Mouse (Mus musculus) lung, adult 2 months (tissue): ENCODE results near the gene Fam149a. TPM values are rescaled to one million over a fixed set of nuclear protein-coding genes. Genes with fewer than 3 reads are reported as not detected.
A peak's percentile ranks its signal among the peaks of the same experiment; 100 is the strongest.

Experiments used
- DNase-seq: peaks from one replicate; pipeline ENCODE4 v3.0.0; 2022
- H3K4me1 ChIP-seq: fragments of 200-500 bp; 2 replicates; pipeline ENCODE4 v1.6.1; 2011; ENCODE audit warnings: low read length; ENCODE audit not compliant: control insufficient read depth, insufficient read depth
- H3K4me3 ChIP-seq: fragments of 200-500 bp; replicated peaks from 2 replicates; pipeline ENCODE3; 2011; ENCODE audit warnings: low read depth, mild to moderate bottlenecking, control low read depth, low read length; ENCODE audit errors: extremely low read depth
- CTCF ChIP-seq: fragments of 200-500 bp; IDR thresholded peaks from 2 replicates; pipeline ENCODE4 v1.5.1; 2011; ENCODE audit warnings: mild to moderate bottlenecking, low read length, control low read depth; ENCODE audit not compliant: insufficient read depth
- POLR2A ChIP-seq: fragments of 200-500 bp; IDR thresholded peaks from 2 replicates; pipeline ENCODE4 v1.6.1; 2011; ENCODE audit warnings: low read depth, mild to moderate bottlenecking, control low read depth, low read length, borderline replicate concordance; ENCODE audit errors: extremely low read depth
- WGBS: fragments of 180-500 bp; shearing (Covaris S2); methylation state at CpG from one replicate; pipeline ENCODE4 v1.1.7; 2018; 5-methylcytosine and 5-hydroxymethylcytosine counted together
- polyA plus RNA-seq: library from polyadenylated mRNA; depleted of rRNA; stranded (reverse); fragments of >200 nt; gene quantifications from 2 replicates; pipeline ENCODE4 v1.2.3, GENCODE M21; 2012

The Fam149a gene
- polyA plus RNA-seq, 1 experiment, result 10.9 TPM

DNA sequence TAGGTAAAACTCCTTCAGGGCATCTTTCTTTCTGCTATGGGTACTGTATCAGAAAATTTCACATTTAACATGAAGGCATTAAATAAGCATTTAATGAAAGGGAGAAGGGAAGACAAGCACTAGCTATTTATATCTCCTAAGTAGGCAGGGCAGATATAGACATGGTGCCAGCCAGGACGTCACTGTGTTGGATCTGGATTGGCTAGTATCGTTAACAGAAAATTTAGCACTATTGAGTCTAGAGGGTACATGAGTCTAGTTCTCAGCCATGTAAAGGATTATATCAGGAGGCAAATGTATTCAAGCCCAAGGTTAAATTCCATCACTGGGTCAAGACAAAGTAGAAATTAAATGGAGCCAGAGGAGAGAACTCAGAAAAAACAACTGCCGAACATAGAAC is 8.0 kb downstream of the Fam149a start:
- Histone ChIP-seq H3K4me1 (no peaks in the 10 kb centered on the region), H3K4me3 (no peak overlapping the region)
- WGBS, result 76% methylated on average over 3 of the region's 3 CpGs
- no peak for TF ChIP-seq CTCF
- no peak for TF ChIP-seq POLR2A
- DNase-seq, result no peak

DNA sequence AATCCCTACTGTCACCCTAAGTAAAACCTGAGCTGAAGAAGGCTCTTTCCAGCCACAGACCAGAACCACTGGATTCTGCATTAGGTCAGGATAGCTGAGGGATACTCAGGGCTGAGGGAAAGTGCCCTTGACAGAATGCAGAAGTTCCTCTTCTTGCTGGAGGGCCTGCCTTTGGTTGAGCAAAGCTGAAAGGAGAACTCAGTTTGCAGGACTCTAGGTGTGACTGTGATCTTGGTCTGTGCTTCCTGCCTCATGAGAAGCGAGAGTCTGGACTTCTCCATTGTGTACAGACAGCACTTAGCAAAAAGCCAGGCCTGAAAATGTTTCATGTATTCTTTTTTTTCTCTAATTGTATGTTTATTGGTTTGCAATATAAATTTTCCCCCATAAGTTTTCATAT is 14.9 kb downstream of the Fam149a start:
- H3K4me1 ChIP-seq, result no peaks in the 10 kb centered on the region
- WGBS, result 80% methylated on average over 1 of the region's 1 CpGs
- H3K4me3 ChIP-seq, result no peak overlapping the region
- TF ChIP-seq CTCF (no peak), POLR2A (no peak)
- DNase-seq, result no peak

GRCm38 (mm10) chr8:45363220-45363619 is 18.9 kb downstream of the Fam149a start:
- TF ChIP-seq POLR2A (no peak), CTCF (no peak)
- Histone ChIP-seq H3K4me3 (no peak overlapping the region), H3K4me1 (no peaks in the 10 kb centered on the region)
- no peak for DNase-seq
- WGBS, result 45% methylated on average over 1 of the region's 1 CpGs

DNA sequence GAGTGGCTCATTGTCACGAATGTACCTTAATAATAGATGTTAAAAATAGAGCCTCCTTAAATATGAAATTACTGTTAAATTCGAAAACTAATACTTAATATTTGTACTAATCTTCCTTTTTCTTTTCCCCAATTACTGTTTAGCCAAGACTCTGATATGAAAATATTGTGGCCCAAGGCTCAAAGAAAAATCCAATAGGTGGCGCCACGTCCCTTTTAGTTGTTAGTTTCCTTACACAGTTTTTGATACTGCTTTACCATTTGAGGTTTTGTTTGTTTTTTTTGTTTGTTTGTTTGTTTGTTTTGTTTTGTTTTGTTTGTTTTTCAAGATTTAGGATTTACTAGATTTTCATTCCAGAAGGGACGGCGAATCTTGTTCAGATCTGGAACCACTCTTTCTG is 19.8 kb downstream of the Fam149a start:
- no peak for DNase-seq
- no peak overlapping the region for H3K4me3 ChIP-seq
- no peak for TF ChIP-seq CTCF
- TF ChIP-seq POLR2A, result no peak
- no peaks in the 10 kb centered on the region for H3K4me1 ChIP-seq
- WGBS, result 57% methylated on average over 6 of the region's 6 CpGs

- TF ChIP-seq POLR2A (no peak), CTCF (no peak)
- DNase-seq, result no peak
- WGBS, result 74% methylated on average over 6 of the region's 6 CpGs
- Histone ChIP-seq H3K4me1 (no peaks in the 10 kb centered on the region), H3K4me3 (no peak overlapping the region)
These were observed 22.9 kb downstream of the Fam149a start for GRCm38 (mm10) chr8:45359091-45359605.

GRCm38 (mm10) chr8:45358132-45358918 is 23.8 kb downstream of the Fam149a start:
- DNase-seq, result peak; percentile 43

GRCm38 (mm10) chr8:45355809-45356208 is 26.3 kb downstream of the Fam149a start:
- Histone ChIP-seq H3K4me1 (no peaks in the 10 kb centered on the region), H3K4me3 (no peak overlapping the region)
- WGBS, result 88% methylated on average over 6 of the region's 6 CpGs
- TF ChIP-seq CTCF (no peak), POLR2A (no peak)
- DNase-seq, result no peak

More at GRCm38 (mm10) chr8:45358132-45358918, 23.8 kb downstream of the Fam149a start:
- 4% methylated on average over 49 of the region's 49 CpGs for WGBS
- H3K4me3 ChIP-seq, result peak overlapping the region; percentile 42
- H3K4me1 ChIP-seq, result no peaks in the 10 kb centered on the region
- no peak for TF ChIP-seq CTCF
- no peak for TF ChIP-seq POLR2A

DNA sequence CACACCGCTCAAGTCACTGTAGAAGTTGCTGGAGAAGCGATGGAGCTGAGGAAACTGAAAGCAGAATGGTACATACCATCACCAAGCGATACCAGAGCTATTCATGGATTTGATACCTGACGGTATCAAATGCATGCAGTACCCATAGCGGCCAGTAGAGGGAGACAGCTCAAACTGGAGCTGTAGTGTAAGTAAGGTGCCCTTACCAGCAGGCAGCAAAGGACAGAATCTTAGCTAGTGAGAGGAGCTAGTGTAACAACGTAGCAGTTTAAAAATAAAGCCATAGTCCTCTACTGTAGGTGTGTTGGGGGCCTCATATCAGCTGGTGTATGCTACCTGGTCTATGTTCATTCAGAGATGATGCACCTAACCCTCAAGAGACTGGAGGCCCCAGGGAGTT is 37.1 kb downstream of the Fam149a start:
- Histone ChIP-seq H3K4me3 (no peak overlapping the region), H3K4me1 (no peaks in the 10 kb centered on the region)
- TF ChIP-seq CTCF (peak; percentile 70), POLR2A (no peak)
- peak; percentile 62 for DNase-seq
- 9% methylated on average over 6 of the region's 6 CpGs for WGBS

GRCm38 (mm10) chr8:45344298-45344697 is 37.8 kb downstream of the Fam149a start:
- no peaks in the 10 kb centered on the region for H3K4me1 ChIP-seq
- 95% methylated on average over 8 of the region's 8 CpGs for WGBS
- no peak overlapping the region for H3K4me3 ChIP-seq
- no peak for TF ChIP-seq CTCF
- no peak for TF ChIP-seq POLR2A
- no peak for DNase-seq

DNA sequence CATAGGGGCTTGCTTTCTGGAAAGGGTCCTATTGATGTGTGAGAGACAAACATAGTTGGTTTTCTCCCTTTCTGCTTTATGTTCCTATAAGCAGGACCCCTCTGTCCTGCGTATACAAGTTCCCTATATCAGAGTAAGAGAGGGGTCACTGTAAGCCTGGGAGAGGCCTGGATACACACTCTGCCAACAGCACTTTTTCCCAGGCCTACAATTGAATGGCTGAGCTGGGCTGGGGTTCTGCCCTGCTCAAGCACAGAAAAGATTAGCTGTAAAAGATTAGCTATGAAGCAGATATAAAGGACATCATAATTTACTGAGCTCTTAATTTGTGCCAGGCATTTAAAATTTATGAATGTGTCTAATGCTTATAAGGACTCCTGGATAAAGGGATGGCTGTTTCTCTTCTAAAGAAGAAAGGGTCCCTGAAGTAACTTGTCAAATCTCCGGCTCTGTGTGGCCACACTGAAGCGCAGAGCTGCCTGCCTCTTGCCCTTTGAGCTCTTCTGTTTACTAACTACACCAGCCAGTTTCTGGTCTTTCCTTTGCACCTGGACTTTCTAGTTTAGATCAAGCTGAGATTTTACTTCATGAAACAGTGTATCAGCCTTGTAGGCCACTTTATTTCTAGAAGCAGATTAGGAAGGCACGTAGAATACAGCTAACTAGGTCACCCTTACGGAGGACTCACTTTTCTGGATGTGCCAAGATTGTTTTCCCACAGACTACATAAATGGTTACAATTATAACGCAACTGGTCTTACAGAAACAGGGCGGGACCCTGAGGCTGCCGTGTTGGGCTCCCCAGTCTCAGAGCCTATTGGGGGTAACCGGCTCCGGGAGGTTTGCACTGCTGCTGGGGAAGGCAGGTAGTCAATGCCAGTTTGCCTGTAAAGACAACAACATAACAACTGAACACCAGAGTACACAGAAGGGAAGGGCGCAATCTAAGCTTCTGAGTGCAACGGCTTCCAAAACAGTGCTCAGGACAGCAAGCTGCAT is 40.2 kb downstream of the Fam149a start:
- no peak for TF ChIP-seq CTCF
- no peak for TF ChIP-seq POLR2A
- Histone ChIP-seq H3K4me3 (no peak overlapping the region), H3K4me1 (no peaks in the 10 kb centered on the region)
- DNase-seq, result no peak
- 93% methylated on average over 12 of the region's 12 CpGs for WGBS
